Mouse (Mus musculus) intestine, embryonic 15.5 days (tissue): ENCODE measurements around the gene Nr2e1. TPM values are rescaled to one million over a fixed set of nuclear protein-coding genes. Genes with fewer than 3 reads are reported as not detected.

Source experiments
- ATAC-seq: fragments of 200-750 bp; cut with Nextera tagmentation; 2 replicates; pipeline ENCODE4 v1.8.0; 2017; ENCODE audit warnings: moderate TSS enrichment, moderate library complexity
- H3K27ac ChIP-seq: fragments of 300-500 bp; sonication (generic); 2 replicates; pipeline ENCODE4 v1.5.1; 2015; ENCODE audit warnings: mild to moderate bottlenecking, inconsistent platforms
- H3K27me3 ChIP-seq: fragments of 300-500 bp; sonication (generic); replicated peaks from 2 replicates; pipeline ENCODE4 v1.6.1; 2015; ENCODE audit warnings: inconsistent platforms
- H3K36me3 ChIP-seq: fragments of 300-500 bp; sonication (generic); 2 replicates; pipeline ENCODE4 v1.6.1; 2015; ENCODE audit warnings: inconsistent platforms
- H3K4me1 ChIP-seq: fragments of 300-500 bp; sonication (generic); replicated peaks from 2 replicates; pipeline ENCODE4 v1.6.1; 2015; ENCODE audit warnings: inconsistent platforms
- H3K4me2 ChIP-seq: fragments of 300-500 bp; sonication (generic); replicated peaks from 2 replicates; pipeline ENCODE4 v1.6.1; 2015; ENCODE audit warnings: mild to moderate bottlenecking, inconsistent platforms
- H3K4me3 ChIP-seq: fragments of 300-500 bp; sonication (generic); replicated peaks from 2 replicates; pipeline ENCODE4 v1.5.1; 2015; ENCODE audit warnings: inconsistent platforms
- H3K9ac ChIP-seq: fragments of 300-500 bp; sonication (generic); 2 replicates; pipeline ENCODE4 v1.6.1; 2015; ENCODE audit warnings: inconsistent platforms
- H3K9me3 ChIP-seq: fragments of 300-500 bp; sonication (generic); 2 replicates; pipeline ENCODE4 v1.6.1; 2016; ENCODE audit warnings: inconsistent platforms
- WGBS: fragments of 180-500 bp; shearing (Covaris S2); methylation state at CpG from one replicate; pipeline ENCODE4 v1.1.7; 2015; 5-methylcytosine and 5-hydroxymethylcytosine counted together
- polyA plus RNA-seq: library from polyadenylated mRNA; unstranded; fragments of >200 nt; fragmentation: Nextera tagmentation; extraction: Ambion mirVana; gene quantifications from 2 replicates; pipeline ENCODE4 v1.2.1, GENCODE M21; 2015

Nr2e1 gene
- polyA plus RNA-seq, 1 experiment from 2014 or later, result not detected

- no peak overlapping the region for H3K4me2 ChIP-seq
- ATAC-seq, result peak; percentile 41; the same call in 1 of the 2 replicates
- no peak overlapping the region for H3K27ac ChIP-seq
- no peaks in the 10 kb centered on the region for H3K4me1 ChIP-seq
- 0 out of 2 replicates have a peak, but pooled peaks cover 2% of the 10 kb centered on the region for H3K36me3 ChIP-seq
- 63% methylated on average over 5 of the region's 5 CpGs for WGBS
- H3K4me3 ChIP-seq, result no peak overlapping the region
- no peak overlapping the region for H3K9ac ChIP-seq
- no peaks in the 10 kb centered on the region for H3K9me3 ChIP-seq
- no peaks in the 10 kb centered on the region for H3K27me3 ChIP-seq
These were observed 62.0 kb downstream of the Nr2e1 start for GRCm38 (mm10) chr10:42521315-42521981.

GRCm38 (mm10) chr10:42518363-42518762 is 65.1 kb downstream of the Nr2e1 start:
- Histone ChIP-seq H3K4me2 (no peak overlapping the region), H3K9ac (no peak overlapping the region), H3K4me3 (no peak overlapping the region), H3K36me3 (no peaks in the 10 kb centered on the region), H3K27ac (no peak overlapping the region), H3K4me1 (no peaks in the 10 kb centered on the region), H3K27me3 (no peaks in the 10 kb centered on the region), H3K9me3 (no peaks in the 10 kb centered on the region)
- 84% methylated on average over 8 of the region's 8 CpGs for WGBS
- no peak; the same call in 1 of the 2 replicates for ATAC-seq

GRCm38 (mm10) chr10:42514125-42514524 is 69.3 kb downstream of the Nr2e1 start:
- H3K4me3 ChIP-seq, result no peak overlapping the region
- no peaks in the 10 kb centered on the region for H3K4me1 ChIP-seq
- H3K27me3 ChIP-seq, result no peaks in the 10 kb centered on the region
- ATAC-seq, result no peak
- H3K9me3 ChIP-seq, result no peaks in the 10 kb centered on the region
- H3K4me2 ChIP-seq, result no peak overlapping the region
- H3K9ac ChIP-seq, result no peak overlapping the region
- no peaks in the 10 kb centered on the region for H3K36me3 ChIP-seq
- no peak overlapping the region for H3K27ac ChIP-seq

Other genes with a start within 250 kb of the Nr2e1 start
- gene Afg1l, start 105.1 kb downstream of the Nr2e1 start, polyA plus RNA-seq, result 10.9 and 11.0 TPM in 2 replicates
- gene Snx3, start 81.6 kb downstream of the Nr2e1 start, polyA plus RNA-seq, result 439 and 443 TPM in 2 replicates
- 14.5 and 16.3 TPM in 2 replicates for gene Ostm1, start 190 bp upstream of the Nr2e1 start, polyA plus RNA-seq
- gene Sec63, start 177.9 kb upstream of the Nr2e1 start, polyA plus RNA-seq, result 25.0 and 25.5 TPM in 2 replicates